Mouse (Mus musculus): ENCODE measurements around the gene Sap18b. TPM values are rescaled to one million over a fixed set of nuclear protein-coding genes. Genes with fewer than 3 reads are reported as not detected.

Gene Sap18b
- polyA plus RNA-seq, 1 experiment: not detected

GRCm38 (mm10) chr8:95835891-95836290, 10.7 kb downstream of the Sap18b start:
- Histone ChIP-seq H3K4me1 (ENCODE audit: control insufficient read depth, insufficient read depth, low read length) (peaks cover 7% of the 10 kb centered on the region), H3K27ac (ENCODE audit: insufficient read depth, low read depth, low read length) (no peak overlapping the region), H3K4me3 (ENCODE audit: insufficient read depth, low read depth, low read length) (no peak overlapping the region)
- 77% methylated on average over 4 of the region's 4 CpGs for WGBS
- no peak for TF ChIP-seq CTCF (IDR thresholded peaks at IDR 0.05; ENCODE audit: insufficient read depth, low read depth, low read length)
- no peak for TF ChIP-seq POLR2A (IDR thresholded peaks at IDR 0.05; ENCODE audit: insufficient read depth, low read depth, low read length)

GRCm38 (mm10) chr8:95837266-95837665, 12.1 kb downstream of the Sap18b start:
- WGBS: 93% methylated on average over 10 of the region's 10 CpGs
- TF ChIP-seq CTCF (IDR thresholded peaks at IDR 0.05; ENCODE audit: insufficient read depth, low read depth, low read length) (no peak), POLR2A (IDR thresholded peaks at IDR 0.05; ENCODE audit: insufficient read depth, low read depth, low read length) (no peak)
- Histone ChIP-seq H3K4me3 (ENCODE audit: insufficient read depth, low read depth, low read length) (no peak overlapping the region), H3K4me1 (ENCODE audit: control insufficient read depth, insufficient read depth, low read length) (peaks cover 7% of the 10 kb centered on the region), H3K27ac (ENCODE audit: insufficient read depth, low read depth, low read length) (no peak overlapping the region)

GRCm38 (mm10) chr8:95839289-95839688, 14.1 kb downstream of the Sap18b start:
- WGBS: 98% methylated on average over 4 of the region's 4 CpGs

GRCm38 (mm10) chr8:95841436-95841835, 16.3 kb downstream of the Sap18b start:
- WGBS: 90% methylated on average over 15 of the region's 15 CpGs
- Histone ChIP-seq H3K27ac (ENCODE audit: insufficient read depth, low read depth, low read length) (no peak overlapping the region), H3K4me1 (ENCODE audit: control insufficient read depth, insufficient read depth, low read length) (peaks cover 11% of the 10 kb centered on the region; the same call in 1 of the 2 replicates), H3K4me3 (ENCODE audit: insufficient read depth, low read depth, low read length) (no peak overlapping the region)
- TF ChIP-seq CTCF (IDR thresholded peaks at IDR 0.05; ENCODE audit: insufficient read depth, low read depth, low read length) (no peak), POLR2A (IDR thresholded peaks at IDR 0.05; ENCODE audit: insufficient read depth, low read depth, low read length) (no peak)

More at GRCm38 (mm10) chr8:95839289-95839688, 14.1 kb downstream of the Sap18b start:
- Histone ChIP-seq H3K4me1 (ENCODE audit: control insufficient read depth, insufficient read depth, low read length) (peaks cover 11% of the 10 kb centered on the region; the same call in 1 of the 2 replicates), H3K27ac (ENCODE audit: insufficient read depth, low read depth, low read length) (no peak overlapping the region), H3K4me3 (ENCODE audit: insufficient read depth, low read depth, low read length) (no peak overlapping the region)
- TF ChIP-seq POLR2A (IDR thresholded peaks at IDR 0.05; ENCODE audit: insufficient read depth, low read depth, low read length) (no peak), CTCF (IDR thresholded peaks at IDR 0.05; ENCODE audit: insufficient read depth, low read depth, low read length) (no peak)

- Histone ChIP-seq H3K4me3 (ENCODE audit: insufficient read depth, low read depth, low read length) (no peak overlapping the region), H3K27ac (ENCODE audit: insufficient read depth, low read depth, low read length) (no peak overlapping the region), H3K4me1 (ENCODE audit: control insufficient read depth, insufficient read depth, low read length) (peaks cover 15% of the 10 kb centered on the region; the same call in 1 of the 2 replicates)
- TF ChIP-seq CTCF (IDR thresholded peaks at IDR 0.05; ENCODE audit: insufficient read depth, low read depth, low read length) (no peak), POLR2A (IDR thresholded peaks at IDR 0.05; ENCODE audit: insufficient read depth, low read depth, low read length) (no peak)
- 95% methylated on average over 6 of the region's 6 CpGs for WGBS
Measured at GRCm38 (mm10) chr8:95843968-95844367, 18.8 kb downstream of the Sap18b start.

- no peak overlapping the region for H3K27ac ChIP-seq (ENCODE audit: insufficient read depth, low read depth, low read length)
- H3K4me1 ChIP-seq (ENCODE audit: control insufficient read depth, insufficient read depth, low read length): peaks cover 15% of the 10 kb centered on the region; the same call in 1 of the 2 replicates
- no peak overlapping the region for H3K4me3 ChIP-seq (ENCODE audit: insufficient read depth, low read depth, low read length)
- WGBS: 92% methylated on average over 7 of the region's 7 CpGs
- no peak for TF ChIP-seq CTCF (IDR thresholded peaks at IDR 0.05; ENCODE audit: insufficient read depth, low read depth, low read length)
- no peak for TF ChIP-seq POLR2A (IDR thresholded peaks at IDR 0.05; ENCODE audit: insufficient read depth, low read depth, low read length)
Measured at GRCm38 (mm10) chr8:95845026-95845425, 19.9 kb downstream of the Sap18b start.

GRCm38 (mm10) chr8:95848061-95848551, 23.0 kb downstream of the Sap18b start:
- Histone ChIP-seq H3K4me3 (ENCODE audit: insufficient read depth, low read depth, low read length) (no peak overlapping the region), H3K27ac (ENCODE audit: insufficient read depth, low read depth, low read length) (no peak overlapping the region), H3K4me1 (ENCODE audit: control insufficient read depth, insufficient read depth, low read length) (peaks cover 16% of the 10 kb centered on the region)
- 83% methylated on average over 24 of the region's 24 CpGs for WGBS
- TF ChIP-seq POLR2A (IDR thresholded peaks at IDR 0.05; ENCODE audit: insufficient read depth, low read depth, low read length): no peak
- no peak for TF ChIP-seq CTCF (IDR thresholded peaks at IDR 0.05; ENCODE audit: insufficient read depth, low read depth, low read length)

GRCm38 (mm10) chr8:95848734-95849464, 23.8 kb downstream of the Sap18b start:
- H3K4me1 ChIP-seq (ENCODE audit: control insufficient read depth, insufficient read depth, low read length): peaks cover 11% of the 10 kb centered on the region
- no peak overlapping the region for H3K27ac ChIP-seq (ENCODE audit: insufficient read depth, low read depth, low read length)
- WGBS: 93% methylated on average over 19 of the region's 19 CpGs
- no peak for TF ChIP-seq CTCF (IDR thresholded peaks at IDR 0.05; ENCODE audit: insufficient read depth, low read depth, low read length)
- TF ChIP-seq POLR2A (IDR thresholded peaks at IDR 0.05; ENCODE audit: insufficient read depth, low read depth, low read length): no peak
- H3K4me3 ChIP-seq (ENCODE audit: insufficient read depth, low read depth, low read length): no peak overlapping the region

GRCm38 (mm10) chr8:95850326-95850725, 25.2 kb downstream of the Sap18b start:
- Histone ChIP-seq H3K4me1 (ENCODE audit: control insufficient read depth, insufficient read depth, low read length) (peaks cover 10% of the 10 kb centered on the region), H3K4me3 (ENCODE audit: insufficient read depth, low read depth, low read length) (no peak overlapping the region), H3K27ac (ENCODE audit: insufficient read depth, low read depth, low read length) (no peak overlapping the region)
- 87% methylated on average over 2 of the region's 2 CpGs for WGBS
- TF ChIP-seq CTCF (IDR thresholded peaks at IDR 0.05; ENCODE audit: insufficient read depth, low read depth, low read length): no peak
- TF ChIP-seq POLR2A (IDR thresholded peaks at IDR 0.05; ENCODE audit: insufficient read depth, low read depth, low read length): no peak

Measured in olfactory bulb, adult 2 months (tissue).